Mouse (Mus musculus) megakaryocyte, embryonic 14.5 days (primary cell): ENCODE measurements around the gene Smco4.

Experiments used
- FLI1 ChIP-seq: IDR thresholded peaks from 2 replicates; pipeline ENCODE4 v1.6.1; 2012; ENCODE audit warnings: low read length, inconsistent platforms, mixed read lengths
- GATA1 ChIP-seq: IDR thresholded peaks from 3 replicates; pipeline ENCODE4 v1.6.1; 2012; ENCODE audit warnings: mixed read lengths, low read length, inconsistent platforms, borderline replicate concordance

- TF ChIP-seq GATA1, result no peak
- no peak for TF ChIP-seq FLI1
Observed at GRCm38 (mm10) chr9:15527846-15528245, 34.6 kb downstream of the Smco4 start.
